Mouse (Mus musculus) liver, embryonic 14.5 days (tissue): ENCODE data around the gene Prpf6. TPM values are rescaled to one million over a fixed set of nuclear protein-coding genes. Genes with fewer than 3 reads are reported as not detected.

Source experiments
- ATAC-seq: fragments of 200-750 bp; cut with Nextera tagmentation; 2 replicates; pipeline ENCODE4 v1.8.0; 2017; ENCODE audit warnings: moderate number of reproducible peaks, mild to moderate bottlenecking, moderate library complexity; ENCODE audit not compliant: insufficient read depth
- DNase-seq, 3 experiments: peaks; one replicate each; pipeline ENCODE4 v3.0.0-alpha.2; 2012 to 2013; ENCODE audit warnings: low read depth in 3 of 3, low spot score in 3 of 3
- H3K27ac ChIP-seq: fragments of 300-500 bp; sonication (generic); 2 replicates; pipeline ENCODE4 v1.5.1; 2014; ENCODE audit warnings: moderate library complexity, mild to moderate bottlenecking, control low read depth, inconsistent platforms
- H3K27me3 ChIP-seq: fragments of 300-500 bp; sonication (generic); 2 replicates; pipeline ENCODE4 v1.6.1; 2014; ENCODE audit warnings: mild to moderate bottlenecking, low read length, moderate library complexity; ENCODE audit not compliant: control insufficient read depth, insufficient read depth
- H3K36me3 ChIP-seq: fragments of 300-500 bp; sonication (generic); replicated peaks from 2 replicates; pipeline ENCODE4 v1.6.1; 2014; ENCODE audit warnings: low read depth; ENCODE audit not compliant: control insufficient read depth, insufficient read depth
- H3K4me1 ChIP-seq, 2 experiments: fragments of 200-500 bp in 1 of 2; fragments of 300-500 bp in 1 of 2; sonication (generic) in 1 of 2; replicated peaks; 2 replicates each; pipeline ENCODE4 v1.6.1; 2012 to 2014; ENCODE audit warnings: antibody characterized with exemption in 1 of 2, inconsistent platforms in 1 of 2, low read length in 1 of 2; ENCODE audit not compliant: control insufficient read depth in 2 of 2, insufficient read depth in 2 of 2
- H3K4me2 ChIP-seq: fragments of 300-500 bp; sonication (generic); 2 replicates; pipeline ENCODE4 v1.6.1; 2014; ENCODE audit warnings: low read depth, mild to moderate bottlenecking, control low read depth, moderate library complexity
- H3K4me3 ChIP-seq, 2 experiments: fragments of 200-500 bp in 1 of 2; fragments of 300-500 bp in 1 of 2; sonication (generic) in 1 of 2; 2 replicates each; pipeline ENCODE4 v1.5.1; 2012 to 2014; ENCODE audit warnings: low read depth in 2 of 2, low read length in 2 of 2, mild to moderate bottlenecking in 2 of 2, control low read depth in 1 of 2, inconsistent platforms in 1 of 2, moderate library complexity in 1 of 2; ENCODE audit not compliant: insufficient read depth in 1 of 2
- H3K9ac ChIP-seq: fragments of 300-500 bp; sonication (generic); replicated peaks from 2 replicates; pipeline ENCODE4 v1.6.1; 2014; ENCODE audit warnings: mild to moderate bottlenecking, control low read depth, moderate library complexity
- H3K9me3 ChIP-seq: fragments of 300-500 bp; sonication (generic); 2 replicates; pipeline ENCODE4 v1.6.1; 2016; ENCODE audit warnings: low read length, mixed read lengths; ENCODE audit not compliant: control insufficient read depth
- CTCF ChIP-seq: IDR thresholded peaks from 2 replicates; pipeline ENCODE4 v1.5.1; 2016; ENCODE audit warnings: antibody characterized with exemption, low read depth, control low read depth
- EP300 ChIP-seq: IDR thresholded peaks from 2 replicates; pipeline ENCODE4 v1.6.1; 2016; ENCODE audit warnings: antibody characterized with exemption, low read depth
- WGBS: fragments of 180-500 bp; shearing (Covaris S2); extraction: QIAGEN DNeasy Blood & Tissue Kit; methylation state at CpG from one replicate; pipeline ENCODE4 v1.1.7; 2014; ENCODE audit not compliant: insufficient replicate concordance; 5-methylcytosine and 5-hydroxymethylcytosine counted together
- polyA plus RNA-seq, 2 experiments: library from polyadenylated mRNA; depleted of rRNA in 1 of 2; stranded (reverse) in 1 of 2; unstranded in 1 of 2; fragments of >200 nt; fragmentation: Nextera tagmentation in 1 of 2; extraction: Ambion mirVana in 1 of 2; gene quantifications; 2 replicates each; pipeline versions ENCODE4 v1.2.1 to v1.2.3; 2012 to 2014

Gene Prpf6
- polyA plus RNA-seq, 2 experiments, result 15.7 to 22.3 TPM

DNA sequence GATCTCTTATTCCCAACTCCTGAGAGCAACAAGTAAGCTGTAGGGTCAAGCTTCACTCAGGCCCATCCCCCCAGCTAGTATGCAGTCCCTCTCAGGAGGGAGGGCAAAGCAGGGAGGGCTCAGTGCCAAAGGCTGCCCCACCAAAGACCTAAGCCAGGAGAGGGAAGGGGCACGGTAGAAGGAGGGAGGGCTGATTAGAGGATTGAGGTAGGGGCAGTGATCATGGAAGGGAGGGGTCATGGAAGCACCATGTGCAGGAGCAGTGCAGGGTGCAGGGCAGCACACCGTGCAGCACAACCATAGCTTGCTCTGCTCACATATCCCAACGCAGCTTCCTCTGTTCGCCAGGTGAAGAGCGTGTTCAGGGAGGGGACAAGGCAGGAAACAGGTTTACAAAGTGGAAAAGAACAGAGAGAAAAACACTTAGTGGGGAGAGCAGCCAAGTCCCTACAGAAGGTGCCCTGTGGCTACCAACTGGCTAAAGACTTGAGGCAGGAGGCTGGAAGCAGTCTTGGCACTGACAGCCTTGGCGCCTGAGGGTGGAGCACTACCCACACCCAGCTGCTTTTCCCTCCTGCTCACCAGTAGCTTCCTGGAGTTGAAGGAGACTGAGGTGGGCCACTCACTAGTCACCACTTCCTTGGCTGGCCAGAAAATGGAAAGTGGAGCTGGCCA, 20.6 kb upstream of the Prpf6 start:
- DNase-seq (no peak), ATAC-seq (no peak)
- Histone ChIP-seq H3K9me3 (no peaks in the 10 kb centered on the region), H3K4me1 (peaks cover 7 to 17% of the 10 kb centered on the region in 2 experiments), H3K4me3 (no peak overlapping the region), H3K4me2 (no peak overlapping the region), H3K27ac (no peak overlapping the region), H3K27me3 (no peaks in the 10 kb centered on the region), H3K36me3 (no peaks in the 10 kb centered on the region; the same call in 1 of the 2 replicates), H3K9ac (no peak overlapping the region; the same call in 1 of the 2 replicates)
- 62% methylated on average over 6 of the region's 6 CpGs for WGBS
- peak; percentile 21; the same call in 1 of the 2 replicates for TF ChIP-seq CTCF
- no peak for TF ChIP-seq EP300

DNA sequence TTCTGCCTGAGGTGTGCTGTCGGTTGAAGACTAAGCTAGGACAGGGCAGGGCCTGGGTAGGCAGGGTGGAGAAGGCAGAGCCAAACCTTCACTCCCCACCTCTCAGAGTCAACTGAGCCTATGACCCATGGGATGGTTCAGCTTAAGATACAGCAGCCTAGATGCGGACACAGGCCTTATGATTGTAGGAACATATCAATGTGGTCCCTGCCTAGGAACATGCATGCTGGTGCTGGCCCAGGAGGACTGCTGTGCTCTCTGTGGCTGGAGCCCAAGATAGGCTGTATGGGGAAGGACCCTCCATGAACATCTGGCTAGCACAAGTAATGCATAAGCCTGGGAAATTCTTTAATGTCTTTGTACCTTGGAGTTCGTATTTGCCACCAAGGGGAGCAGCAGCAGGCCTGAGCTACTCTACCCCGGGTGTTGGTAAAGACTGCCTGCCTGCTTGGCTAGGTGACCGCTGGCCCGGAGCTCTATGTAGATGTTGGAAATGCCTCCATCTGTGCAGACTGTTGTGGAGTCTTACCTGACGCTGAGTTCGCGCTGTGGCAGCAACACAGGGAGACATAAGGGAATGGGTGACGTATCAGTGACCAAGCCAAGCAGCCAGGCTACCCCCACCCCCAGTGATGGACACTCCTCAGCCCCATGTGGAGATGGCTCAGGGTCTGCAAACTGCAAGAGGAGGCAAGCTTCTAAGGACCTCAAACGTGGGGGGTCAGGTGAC, 19.6 kb upstream of the Prpf6 start:
- no peak for DNase-seq
- TF ChIP-seq CTCF (no peak), EP300 (no peak)
- H3K27ac ChIP-seq, result no peak overlapping the region

DNA sequence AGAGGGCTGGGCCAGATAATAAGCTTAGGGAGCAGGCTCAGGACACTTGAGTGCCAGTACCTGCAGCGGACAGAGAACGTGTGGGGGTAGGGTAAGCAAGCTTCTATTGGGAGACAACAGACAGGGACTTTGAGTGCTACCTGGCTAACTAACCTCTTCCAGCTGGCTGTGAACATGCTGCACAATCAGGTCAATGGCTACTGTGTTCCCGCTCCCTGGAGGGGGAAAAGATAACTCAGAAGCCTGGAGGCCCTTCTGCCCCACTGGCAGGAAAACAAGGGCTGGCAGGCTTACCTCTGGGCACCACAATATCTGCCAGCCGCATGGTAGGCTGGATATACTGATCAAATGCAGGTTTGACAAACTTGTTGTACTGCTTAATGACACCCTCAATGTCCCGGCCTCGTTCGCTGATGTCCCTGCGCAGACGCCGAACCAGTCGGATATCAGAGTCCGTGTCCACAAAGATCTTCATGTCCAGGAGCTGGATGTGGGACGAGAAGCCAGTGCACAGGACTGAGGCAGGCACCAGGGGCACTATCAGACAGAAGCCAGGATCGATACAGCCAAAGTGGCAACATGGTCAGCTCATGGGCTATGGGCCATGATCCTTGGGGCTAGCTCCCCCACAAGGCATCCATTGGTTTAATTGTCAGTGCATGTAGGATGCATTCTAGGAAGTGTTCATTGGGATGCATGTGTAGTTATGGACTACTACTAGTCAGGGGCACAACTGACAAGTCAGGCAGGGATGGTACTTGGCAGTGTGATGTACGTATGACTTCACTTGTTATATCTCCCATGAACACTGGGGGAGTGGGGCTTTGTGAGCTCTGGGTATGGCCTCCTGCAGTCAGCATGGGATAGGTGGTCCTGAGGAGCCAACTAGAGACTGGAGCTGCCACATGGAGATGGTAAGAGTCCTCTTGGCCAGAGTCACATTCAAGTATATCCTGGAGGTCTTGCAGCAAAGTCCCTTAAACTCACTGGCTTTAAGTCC, 18.4 kb upstream of the Prpf6 start:
- ATAC-seq (no peak), DNase-seq (no peak)
- TF ChIP-seq EP300, result no peak
- no peak overlapping the region for H3K27ac ChIP-seq
- H3K36me3 ChIP-seq, result no peaks in the 10 kb centered on the region; the same call in 1 of the 2 replicates
- H3K9me3 ChIP-seq, result no peaks in the 10 kb centered on the region
- 86% methylated on average over 15 of the region's 15 CpGs for WGBS
- no peaks in the 10 kb centered on the region for H3K27me3 ChIP-seq
- H3K4me2 ChIP-seq, result no peak overlapping the region
- peaks cover 26 to 35% of the 10 kb centered on the region in 2 experiments for H3K4me1 ChIP-seq
- H3K4me3 ChIP-seq, result no peak overlapping the region
- no peak overlapping the region for H3K9ac ChIP-seq

More for the DNA sequence above, 19.6 kb upstream of the Prpf6 start:
- Histone ChIP-seq H3K9ac (no peak overlapping the region), H3K27me3 (no peaks in the 10 kb centered on the region), H3K9me3 (no peaks in the 10 kb centered on the region), H3K4me1 (peaks cover 15 to 25% of the 10 kb centered on the region in 2 experiments), H3K36me3 (no peaks in the 10 kb centered on the region; the same call in 1 of the 2 replicates), H3K4me3 (no peak overlapping the region), H3K4me2 (no peak overlapping the region)
- ATAC-seq, result no peak
- 83% methylated on average over 11 of the region's 11 CpGs for WGBS

DNA sequence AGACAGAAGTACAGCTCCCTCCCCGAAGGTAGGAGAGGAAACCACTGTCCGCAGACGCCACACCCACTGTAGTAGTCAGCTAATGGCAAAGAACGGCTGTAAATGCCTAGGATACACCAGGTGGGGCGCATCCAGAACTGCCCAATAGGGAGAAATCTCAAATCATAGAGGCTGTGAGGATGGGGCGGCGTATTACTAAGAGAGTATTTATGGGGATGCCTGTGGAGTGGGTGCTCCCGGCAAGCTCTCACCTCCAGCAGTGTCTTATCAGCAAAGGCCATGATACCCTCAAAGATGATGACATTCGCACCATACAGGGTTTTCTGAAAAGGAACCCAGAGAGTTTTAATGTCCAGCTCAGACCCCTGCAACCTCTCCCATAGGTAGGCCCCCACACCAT, 17.7 kb upstream of the Prpf6 start:
- 63% methylated on average over 9 of the region's 9 CpGs for WGBS
- TF ChIP-seq EP300 (no peak), CTCF (no peak)
- H3K4me1 ChIP-seq, result peaks cover 32 to 36% of the 10 kb centered on the region in 2 experiments
- H3K27ac ChIP-seq, result no peak overlapping the region
- H3K4me3 ChIP-seq, result no peak overlapping the region
- H3K9me3 ChIP-seq, result no peaks in the 10 kb centered on the region
- no peaks in the 10 kb centered on the region; the same call in 1 of the 2 replicates for H3K36me3 ChIP-seq
- ATAC-seq (no peak), DNase-seq (no peak)
- H3K27me3 ChIP-seq, result no peaks in the 10 kb centered on the region
- no peak overlapping the region for H3K4me2 ChIP-seq
- no peak overlapping the region for H3K9ac ChIP-seq
